Mouse (Mus musculus) spleen, postnatal 4 days (tissue): ENCODE results near the gene Dync2li1.

Experiments
- DNase-seq, 2 experiments: peaks; one replicate each; pipeline ENCODE4 v3.0.0; 2022; ENCODE audit warnings: low spot score in 2 of 2

Gene Dync2li1

DNA sequence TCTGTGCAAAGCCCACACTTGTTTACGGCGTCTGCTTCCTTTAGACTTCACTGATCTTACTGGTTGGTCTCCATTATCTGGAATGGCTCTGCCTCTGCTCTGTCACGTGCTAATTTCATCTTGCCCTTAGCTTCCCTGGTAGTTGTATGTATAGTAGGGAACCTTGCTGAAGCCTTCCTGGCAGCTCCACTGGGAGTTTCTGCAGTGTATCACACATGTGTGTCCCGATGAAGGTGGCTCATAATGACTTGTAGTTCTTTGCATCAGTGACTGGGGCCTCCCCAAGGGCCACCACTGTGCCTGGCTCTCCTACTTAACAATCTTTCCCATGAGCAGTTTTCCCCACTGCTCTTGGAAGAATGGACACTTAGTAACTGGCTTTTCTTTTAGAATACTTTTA lies 17.7 kb upstream of the Dync2li1 start:
- no peak for DNase-seq

DNA sequence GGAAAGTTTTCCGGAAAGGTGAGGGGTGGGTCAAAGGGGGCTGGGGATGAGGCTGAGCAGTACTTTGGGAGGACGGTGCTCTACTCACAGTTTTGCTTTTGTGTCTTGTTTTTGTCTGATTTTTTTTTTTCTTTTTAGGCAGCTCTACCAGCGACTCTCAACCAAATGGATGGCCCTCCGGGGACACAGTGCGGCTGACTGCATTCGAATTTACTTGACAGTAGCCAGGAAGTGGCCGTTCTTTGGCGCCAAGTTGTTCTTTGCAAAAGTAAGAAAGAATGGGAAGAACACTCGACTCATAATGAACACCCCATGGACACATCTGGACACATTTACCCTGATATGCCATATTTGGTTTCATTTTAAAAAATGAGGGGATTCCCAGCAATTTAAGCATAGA lies 14.8 kb upstream of the Dync2li1 start:
- no peak for DNase-seq

DNA sequence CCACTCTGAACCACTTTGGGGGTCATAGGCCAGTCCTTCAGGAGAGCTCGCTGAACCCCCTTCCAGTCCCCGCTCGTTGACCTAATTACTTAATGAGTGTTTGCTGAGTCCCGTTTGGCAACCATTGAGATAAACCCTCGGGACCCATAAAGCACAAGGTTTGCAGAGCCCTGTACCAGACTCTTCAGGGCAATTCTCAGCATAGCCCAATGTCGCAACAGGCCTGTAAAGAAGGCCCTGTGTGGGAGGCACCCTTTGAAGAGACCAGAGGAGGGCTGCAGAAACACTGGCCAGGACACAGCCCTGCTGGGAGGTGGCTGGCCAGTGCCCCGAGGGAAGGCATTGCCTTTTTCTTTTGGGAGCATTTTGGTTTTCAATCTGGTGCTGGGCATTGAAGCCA lies 14.3 kb upstream of the Dync2li1 start:
- no peak for DNase-seq

DNA sequence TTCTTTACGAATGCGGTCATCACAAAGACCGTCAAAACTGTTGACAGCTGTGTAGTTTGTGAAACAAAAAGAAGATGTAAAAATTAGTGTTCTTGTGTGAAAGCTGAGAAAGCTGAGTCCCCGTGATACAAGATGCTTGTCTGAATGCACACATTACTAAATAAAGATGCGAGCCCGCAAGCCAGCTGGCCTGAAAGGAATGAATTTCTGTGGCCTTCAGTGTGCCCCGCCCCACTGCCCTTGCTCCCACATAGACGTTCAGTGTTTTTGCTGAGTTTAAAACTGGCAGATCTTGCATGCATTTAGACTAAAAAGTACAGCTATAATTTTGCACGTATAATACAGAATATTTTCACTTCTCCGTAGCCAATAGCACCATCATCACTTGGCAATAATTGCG lies 10.5 kb upstream of the Dync2li1 start:
- DNase-seq = no peak

DNA sequence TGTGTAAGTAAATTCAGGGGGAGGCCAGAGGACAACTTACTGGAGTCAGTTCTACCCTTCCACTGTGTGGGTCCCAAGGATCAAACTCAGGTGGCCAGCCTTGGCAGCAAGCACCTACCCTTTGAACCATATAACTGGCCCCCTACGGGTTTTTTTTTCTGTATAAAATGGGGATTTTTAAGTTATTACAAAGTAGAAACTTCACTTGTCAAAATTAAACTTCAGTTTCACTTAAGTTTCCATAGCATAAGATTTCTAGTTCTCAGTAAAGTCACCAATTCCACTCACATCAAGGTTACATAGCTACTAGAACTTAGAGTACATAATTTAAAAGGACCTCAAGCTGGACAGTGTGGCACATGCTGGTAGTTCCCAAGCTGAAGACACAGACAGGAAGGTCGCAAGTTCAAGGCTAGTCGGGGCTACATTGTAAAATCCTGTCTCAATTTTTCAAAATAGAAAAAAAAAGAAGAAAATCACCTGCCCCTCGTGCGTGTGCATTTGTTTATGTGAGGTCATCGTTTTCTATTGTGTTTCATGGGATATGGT lies 9.7 kb upstream of the Dync2li1 start:
- DNase-seq = no peak

DNA sequence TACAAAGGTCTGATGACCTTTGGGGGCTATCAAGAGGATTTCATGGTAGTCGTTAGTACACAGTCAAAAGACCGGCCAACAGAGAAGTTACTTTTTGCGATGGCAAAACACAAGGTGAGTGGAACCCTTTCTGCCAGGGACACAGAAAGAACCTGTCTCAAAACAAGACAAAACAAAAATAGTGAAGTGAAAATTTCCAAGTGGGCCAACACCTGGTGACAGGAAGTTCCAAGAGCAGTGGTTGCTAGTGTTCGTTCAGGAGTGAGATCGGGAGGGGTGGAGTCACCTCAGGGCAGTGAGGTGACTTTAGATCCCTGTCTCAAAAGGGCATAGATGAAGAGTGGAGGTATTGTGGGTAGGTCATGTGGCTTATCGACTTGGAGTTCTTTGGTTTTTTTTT lies 8.3 kb upstream of the Dync2li1 start:
- no peak for DNase-seq

DNA sequence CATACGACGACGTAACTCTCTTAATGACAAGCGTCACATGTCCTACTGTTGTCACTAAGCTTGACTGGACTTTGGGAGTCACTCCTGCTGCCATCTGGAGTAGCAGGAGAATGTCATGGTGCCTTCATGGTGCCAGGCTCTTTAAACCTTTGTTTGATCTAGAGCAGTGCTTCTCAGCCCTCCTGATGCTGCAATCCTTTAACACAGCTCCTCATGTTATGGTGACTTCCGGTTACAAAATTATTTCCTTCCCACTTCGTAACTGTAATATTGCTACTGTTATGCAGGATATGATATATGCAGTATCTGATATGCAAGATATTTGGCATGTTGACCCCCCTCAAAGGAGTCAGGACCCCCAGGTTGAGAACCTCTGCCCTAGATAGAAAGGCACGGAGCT lies 7.2 kb upstream of the Dync2li1 start:
- DNase-seq = no peak

DNA sequence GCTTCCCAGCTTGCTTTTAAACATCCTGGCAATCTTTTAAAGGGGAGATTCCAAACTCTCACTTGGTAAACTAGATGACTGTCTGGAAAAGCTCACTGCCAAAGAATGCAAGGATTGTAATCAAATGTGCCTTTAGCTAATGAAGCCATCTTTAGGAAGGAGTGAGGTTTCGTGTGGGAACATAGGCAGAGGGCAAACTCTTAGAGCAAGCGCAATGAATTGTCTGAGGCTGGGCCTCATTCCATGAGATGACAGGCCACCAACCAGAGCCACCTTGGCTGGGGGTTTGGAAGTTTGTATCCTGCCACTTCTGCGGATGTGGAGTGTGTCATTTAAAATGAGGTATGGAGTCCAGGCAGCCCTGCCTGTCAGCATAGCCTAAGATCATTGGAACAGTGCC lies 6.2 kb upstream of the Dync2li1 start:
- no peak for DNase-seq

DNA sequence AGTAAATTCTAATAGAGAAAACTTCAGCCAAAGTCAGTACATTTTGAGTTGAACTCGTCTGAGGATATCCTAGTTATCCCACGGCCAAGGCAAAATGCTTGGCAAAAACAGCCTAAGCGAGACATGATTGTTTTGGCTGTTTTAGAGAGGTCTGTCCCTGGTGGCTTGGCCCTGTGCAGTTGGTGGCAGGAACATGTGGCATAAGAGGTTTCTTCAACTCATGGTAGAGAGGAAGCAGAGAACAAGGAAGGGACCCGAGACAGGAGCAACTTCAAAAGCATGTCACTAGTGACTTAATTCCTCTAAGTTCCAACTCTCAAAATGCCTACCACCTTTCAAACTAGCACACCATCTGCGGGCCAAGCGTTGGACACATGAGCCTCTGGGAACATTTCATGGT lies 5.7 kb upstream of the Dync2li1 start:
- DNase-seq = no peak

DNA sequence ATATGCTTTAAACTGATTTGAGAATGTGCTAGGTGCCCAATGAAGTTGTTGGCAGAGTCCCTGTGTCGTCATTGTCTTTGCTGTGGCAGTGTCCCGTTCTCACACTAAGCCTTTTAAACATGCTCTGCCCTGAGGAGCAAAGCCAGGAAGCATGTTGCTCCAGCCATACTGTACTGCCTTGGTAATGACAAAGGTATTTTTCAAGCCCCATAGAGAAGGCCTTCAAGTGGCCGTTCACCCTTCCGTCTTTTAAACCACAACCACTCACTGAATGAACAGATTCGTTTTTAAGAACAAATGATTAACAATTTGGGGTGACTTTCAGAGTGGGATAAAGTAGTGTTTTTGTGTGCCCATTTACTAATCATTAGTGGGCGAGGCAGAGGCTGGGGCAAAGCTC lies 5.1 kb upstream of the Dync2li1 start:
- DNase-seq = no peak

DNA sequence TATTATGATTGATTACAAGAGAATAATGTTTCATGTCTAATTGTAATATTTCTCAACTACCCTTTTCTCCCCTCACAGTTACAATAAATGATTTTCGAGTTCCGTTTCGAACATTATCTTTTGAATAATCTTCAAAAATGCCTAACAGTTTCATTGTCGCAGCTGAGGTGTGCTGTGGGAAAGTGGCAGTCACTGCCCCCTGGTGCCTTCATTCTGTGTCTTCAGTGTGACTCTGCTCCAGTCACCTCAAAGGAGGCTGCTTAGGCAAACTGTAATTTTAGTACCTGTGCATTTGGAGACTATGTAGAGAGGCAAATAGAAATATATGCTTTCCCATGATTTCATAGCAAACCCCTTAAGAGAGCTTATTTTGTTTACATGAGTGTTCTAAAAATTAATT lies 4.3 kb upstream of the Dync2li1 start:
- no peak for DNase-seq

DNA sequence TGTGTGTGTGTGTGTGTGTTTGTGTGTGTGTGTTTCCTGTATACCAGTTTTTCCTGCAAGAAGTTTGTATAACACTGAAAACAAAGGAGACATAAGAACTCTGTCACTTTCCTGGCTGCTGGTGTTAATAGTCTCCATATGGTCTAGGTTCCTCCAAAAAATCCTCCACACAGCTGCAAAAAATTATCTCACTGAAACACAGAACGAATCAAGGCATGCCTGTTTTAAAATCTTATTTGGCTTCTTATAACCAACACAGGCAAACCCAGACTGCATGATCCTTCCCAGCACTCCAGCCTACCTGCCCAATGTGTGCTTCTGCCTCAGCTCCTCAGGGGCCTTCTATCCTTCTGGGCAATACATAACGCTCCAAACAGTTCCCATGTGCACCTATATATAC lies 3.4 kb upstream of the Dync2li1 start:
- DNase-seq = no peak

DNA sequence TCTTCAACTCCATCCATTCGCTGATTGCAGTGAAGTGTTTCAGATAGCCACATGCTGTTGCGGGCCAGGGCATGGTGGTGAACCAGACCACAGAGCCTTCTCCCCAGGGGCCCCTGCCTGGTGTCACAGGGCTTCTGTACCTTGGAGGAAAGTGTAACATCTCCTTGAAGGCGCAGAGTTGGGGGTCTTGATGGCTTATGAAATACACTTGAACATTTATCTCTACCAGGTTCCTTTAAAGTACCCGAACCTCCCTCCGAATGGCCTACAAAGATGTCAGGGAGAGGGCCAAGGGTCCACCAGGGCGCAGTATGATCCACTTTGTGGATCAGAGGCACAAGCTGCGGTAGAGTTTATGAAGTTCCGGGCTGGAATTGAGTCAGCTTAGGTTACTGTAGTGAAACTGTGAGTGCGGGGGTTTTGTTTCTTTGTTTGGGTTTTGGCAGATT lies 585 bp downstream of the Dync2li1 start:
- DNase-seq = no peak

DNA sequence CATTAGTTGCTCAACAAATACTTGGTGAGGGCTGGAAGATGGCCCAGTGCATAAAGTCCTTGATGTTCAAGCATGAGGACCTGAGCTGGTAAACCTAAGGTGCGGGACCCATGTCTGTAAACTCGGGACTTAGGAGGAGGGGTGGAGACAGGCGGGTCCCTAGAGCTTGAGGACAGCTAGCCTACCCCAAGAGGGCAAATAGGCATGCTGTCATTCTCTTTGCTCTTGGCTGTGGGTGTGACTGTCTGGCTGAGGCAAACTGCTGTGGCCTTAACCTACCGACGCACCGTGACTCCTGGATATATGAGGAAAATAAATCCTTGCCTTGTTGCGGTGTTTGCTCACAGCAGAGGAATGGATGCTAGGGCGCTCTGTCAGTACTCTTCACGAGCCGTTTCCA lies 1.4 kb downstream of the Dync2li1 start:
- no peak for DNase-seq

DNA sequence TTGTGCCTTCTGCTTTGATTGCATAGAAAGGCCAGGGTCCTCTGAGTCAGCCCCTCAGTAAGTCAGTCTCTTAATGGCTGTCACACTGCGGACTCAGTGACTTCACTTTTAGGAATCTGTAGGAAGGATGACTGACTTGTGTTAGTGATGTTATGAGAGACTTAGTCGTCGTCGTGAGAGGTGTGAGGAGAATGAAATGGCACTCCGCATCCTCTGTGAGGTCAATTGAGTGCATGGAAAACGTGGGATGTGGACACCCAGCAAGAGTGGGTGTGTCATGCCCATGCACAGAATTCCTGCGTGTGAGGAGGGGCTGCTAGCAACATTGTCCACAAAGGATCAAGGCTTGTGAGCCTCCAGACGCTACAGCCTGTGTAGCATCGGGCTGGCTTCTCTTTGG lies 2.3 kb downstream of the Dync2li1 start:
- no peak for DNase-seq

DNA sequence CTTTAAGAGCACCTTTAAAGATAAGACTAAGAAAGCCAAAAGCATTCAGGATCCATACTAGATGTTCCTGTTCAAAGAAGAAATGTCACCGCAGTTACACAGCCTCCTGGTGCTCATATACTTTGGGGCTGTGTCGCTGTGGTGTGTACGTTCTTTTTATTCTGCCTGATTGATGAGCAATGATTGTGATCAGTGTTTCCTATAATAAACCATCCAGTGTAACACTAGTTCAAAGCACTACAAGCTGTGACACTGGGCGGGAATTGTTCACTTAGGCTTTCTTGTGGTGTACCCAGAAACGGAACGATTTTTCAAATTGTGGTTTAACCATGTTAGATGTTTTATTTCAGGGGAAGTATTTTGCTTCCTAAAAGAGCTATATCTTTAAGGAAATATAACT lies 5.5 kb downstream of the Dync2li1 start:
- DNase-seq = no peak

DNA sequence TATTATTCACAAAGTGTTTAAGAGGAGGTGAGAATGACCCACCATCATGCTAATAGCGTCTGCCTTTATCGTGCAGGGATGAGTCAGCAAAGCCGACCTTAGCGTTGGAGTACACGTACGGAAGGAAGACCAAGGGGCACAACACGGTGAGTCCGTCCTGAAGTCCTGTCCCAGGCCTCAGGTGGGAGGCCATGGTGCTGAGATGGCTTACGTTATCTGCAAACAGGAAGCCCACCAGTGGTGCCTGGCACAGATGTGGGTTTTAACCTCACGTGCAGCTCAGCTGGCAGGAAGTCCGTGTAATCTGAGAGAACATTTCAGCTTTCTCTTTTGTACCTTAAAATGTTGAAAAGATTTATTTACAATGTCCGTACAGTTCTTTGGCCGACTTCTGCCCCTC lies 7.1 kb downstream of the Dync2li1 start:
- DNase-seq = no peak

DNA sequence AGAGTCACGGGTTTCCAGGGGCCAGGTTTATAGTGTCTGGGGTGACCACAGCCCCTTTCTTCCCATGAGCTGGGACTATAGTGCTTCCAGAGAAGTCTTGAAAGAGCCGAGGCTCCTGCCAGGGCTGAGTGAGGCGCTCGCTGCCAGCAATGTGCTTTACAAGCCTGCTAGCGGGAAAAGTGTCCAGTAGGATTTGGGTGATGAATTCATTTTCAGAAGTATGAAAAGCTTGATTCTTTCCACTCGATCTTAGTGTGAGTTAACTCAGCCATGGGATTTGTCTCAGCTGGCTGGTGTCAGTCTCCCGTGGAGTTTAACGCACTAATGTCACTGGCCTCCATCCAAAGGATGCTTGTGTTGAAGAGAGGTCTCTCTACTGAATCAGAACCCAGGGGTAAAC lies 10.0 kb downstream of the Dync2li1 start:
- DNase-seq = no peak

DNA sequence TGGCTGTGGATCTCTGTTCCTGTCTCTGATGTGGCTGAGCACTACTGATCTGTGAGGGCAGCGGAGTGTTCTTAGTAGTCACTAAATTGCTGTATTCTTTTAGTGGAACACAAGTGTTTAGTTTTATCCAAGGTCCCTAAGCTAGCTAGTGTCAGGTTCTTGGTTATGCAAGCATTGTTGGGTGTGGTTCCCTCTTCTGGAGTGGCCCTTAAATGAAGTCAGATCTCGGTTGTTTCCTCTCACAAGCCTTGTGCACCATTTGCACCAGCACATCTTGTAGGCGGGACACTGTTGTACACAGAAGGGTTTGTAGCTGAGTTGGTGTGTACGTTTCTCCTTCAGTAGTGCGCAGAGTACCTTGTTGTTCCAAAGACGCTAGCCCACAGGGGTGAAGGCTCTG lies 11.7 kb downstream of the Dync2li1 start:
- no peak for DNase-seq

DNA sequence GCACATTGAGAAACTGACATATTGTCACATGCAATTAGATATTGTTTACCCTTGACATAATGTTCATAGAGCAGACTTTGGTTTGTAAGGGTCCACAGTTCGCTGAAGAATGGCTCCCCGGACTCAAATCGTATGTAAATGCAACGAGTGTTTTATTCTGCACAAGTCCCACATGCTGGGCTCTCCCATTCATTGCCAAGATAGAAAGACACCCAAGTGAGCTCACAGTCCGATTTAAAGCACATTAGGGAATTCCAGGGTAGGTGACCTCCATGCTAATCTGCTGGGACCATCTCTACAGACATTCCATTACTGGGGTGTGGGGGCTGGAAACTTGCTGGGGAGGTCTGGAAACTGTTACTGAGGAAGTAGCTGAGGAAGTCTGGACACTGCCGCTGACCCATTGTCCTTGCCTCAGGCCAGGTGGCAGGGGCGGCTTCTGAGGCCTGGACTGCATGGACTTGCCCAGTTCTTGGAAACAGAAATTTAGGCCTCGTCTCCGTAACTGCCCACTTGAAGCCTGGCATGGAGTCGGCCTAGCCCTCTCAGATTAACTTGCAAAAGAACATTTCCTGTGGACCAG lies 13.6 kb downstream of the Dync2li1 start:
- no peak for DNase-seq

DNA sequence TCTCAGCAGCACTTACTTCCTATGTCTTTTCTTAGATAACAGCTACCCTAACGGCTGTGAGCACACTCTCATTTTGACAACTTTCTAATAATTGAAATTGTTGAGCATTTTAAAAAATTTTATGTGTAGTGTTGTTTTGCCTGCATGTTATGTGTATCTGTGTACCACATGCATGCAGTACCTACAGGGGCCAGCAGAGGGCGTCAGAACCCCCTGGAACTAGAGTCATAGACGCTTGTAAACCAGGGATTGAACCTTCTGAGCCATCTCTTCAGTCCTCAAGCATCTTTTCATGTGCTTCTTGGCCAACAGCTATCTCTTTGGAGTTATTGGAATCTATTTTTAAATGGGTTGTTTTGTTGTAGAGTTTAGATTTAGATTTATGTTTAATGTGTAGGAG lies 15.6 kb downstream of the Dync2li1 start:
- DNase-seq = peak; percentile 54 to 82

DNA sequence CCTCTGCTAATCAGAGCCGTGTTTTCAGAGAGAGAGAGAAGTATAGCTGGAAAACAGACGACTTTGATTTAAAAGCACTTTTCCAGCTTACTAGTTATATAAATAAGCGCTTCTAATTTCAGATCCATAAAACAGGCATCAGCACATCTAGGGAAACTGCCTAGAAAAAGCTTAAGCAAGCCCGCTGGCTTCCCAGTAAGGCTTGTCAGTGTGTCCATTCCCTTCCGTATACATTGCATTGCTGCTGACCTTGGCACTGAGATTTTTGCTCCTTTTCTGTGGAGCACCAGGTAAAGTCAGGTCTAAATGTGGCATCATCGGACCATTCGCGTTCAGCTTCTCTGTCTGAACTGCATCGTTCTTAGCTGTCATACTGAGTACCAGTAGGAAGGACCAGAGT lies 16.0 kb downstream of the Dync2li1 start:
- DNase-seq = no peak

DNA sequence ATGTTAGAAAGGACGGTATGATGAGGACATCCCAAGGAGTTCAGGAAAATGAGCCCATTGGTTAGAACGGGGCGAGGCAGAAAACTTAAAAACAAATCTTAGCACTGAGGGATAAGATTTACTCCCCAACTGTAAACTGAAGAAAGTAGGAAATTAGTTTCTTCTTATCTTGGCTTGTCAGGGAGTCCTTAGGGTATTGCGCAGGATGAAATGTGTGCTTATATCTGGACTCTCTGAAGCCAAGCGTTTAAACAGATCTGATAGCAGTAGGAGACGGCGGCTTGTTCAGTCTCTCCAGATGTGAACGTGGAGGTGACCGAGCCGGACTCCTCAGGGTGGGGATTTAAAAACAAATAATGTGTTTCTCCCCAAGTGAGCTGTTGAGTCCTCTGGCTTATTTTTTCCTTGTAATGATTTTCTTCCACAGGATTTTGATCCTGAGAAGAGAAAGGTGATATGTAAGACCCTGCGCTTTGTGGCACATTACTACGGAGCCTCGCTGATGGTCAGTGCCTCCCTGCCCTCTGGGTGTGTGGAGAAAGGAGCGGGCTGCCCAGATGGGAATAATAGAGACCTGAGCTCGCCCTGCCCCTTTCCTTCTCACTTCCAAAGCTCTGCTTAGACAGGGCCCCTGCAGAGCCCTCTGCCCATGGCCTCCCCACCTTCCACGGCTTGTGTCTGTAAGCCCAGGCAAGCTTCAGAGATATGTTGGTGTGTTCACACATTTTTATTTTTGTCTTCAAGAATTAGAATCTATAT lies 18.2 kb downstream of the Dync2li1 start:
- no peak for DNase-seq

DNA sequence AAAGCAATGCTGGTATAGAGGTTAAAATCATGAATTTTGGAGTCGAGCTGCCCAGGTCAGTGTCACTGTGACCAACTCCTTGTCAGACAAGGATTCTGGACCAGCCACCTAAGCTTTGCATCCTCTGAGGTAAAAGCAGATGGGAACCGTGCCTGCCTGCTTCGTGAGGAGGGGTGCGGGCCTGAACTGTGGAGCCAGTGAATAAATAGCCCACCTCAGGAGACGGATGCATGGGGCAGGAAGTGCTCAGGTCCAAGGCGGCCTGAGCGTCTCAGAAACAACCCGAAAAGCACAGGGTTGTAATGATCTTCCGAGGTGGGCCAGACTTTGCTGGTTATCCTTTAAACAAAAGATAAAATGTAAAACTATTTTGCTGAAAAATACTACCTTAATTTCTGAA lies 18.8 kb downstream of the Dync2li1 start:
- DNase-seq = no peak
